Mouse (Mus musculus) 3134 (cell line): ENCODE data around the gene Fzr1.
A peak's percentile ranks its signal among the peaks of the same experiment; 100 is the strongest.

Experiments
- DNase-seq: peaks from one replicate; pipeline ENCODE4 v3.0.0-alpha.2; 2011; ENCODE audit warnings: low spot score; ENCODE audit not compliant: insufficient read length; ENCODE audit errors: extremely low read depth

The Fzr1 gene

DNA sequence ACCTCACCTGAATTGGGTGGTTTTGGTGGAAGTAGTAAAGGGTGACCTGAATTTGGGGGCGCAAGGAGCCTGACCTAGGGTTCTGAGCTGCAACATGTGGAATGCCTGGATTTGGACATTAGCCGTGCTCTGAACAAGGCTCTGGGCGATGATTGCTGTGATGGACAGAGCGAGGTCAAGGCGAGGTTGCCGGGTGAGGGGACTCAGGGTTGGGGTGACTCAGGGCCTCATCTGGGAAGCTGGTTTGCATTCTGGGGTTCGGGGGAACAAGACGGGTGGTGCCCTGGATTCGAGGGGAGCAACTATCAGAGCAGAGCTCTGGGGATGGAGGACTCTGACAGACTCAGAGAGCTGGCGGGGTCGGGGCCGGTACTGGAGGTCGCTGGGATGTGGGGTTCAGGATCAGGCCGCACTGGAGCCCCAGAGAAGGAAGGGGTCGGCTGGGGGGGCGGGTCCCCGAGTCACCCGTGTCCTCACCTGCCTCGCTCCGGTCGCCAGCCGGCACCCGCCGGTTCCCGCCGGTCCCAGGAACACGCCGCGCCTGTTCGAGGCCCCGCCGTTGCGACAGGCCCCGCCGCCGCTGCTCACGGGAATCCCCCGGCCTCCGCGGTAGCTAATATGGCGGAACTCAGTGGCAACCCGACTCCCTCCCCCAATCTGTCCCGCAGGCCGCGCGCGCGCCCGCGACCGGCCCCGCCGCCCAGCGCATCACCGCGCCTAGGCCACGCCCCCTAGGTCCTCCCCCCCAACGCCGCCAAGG lies at the start of gene Fzr1:
Fzr1 (minus strand) TSS at position 724 of the 760 bp plus-strand sequence.
- DNase-seq, result no peak

DNA sequence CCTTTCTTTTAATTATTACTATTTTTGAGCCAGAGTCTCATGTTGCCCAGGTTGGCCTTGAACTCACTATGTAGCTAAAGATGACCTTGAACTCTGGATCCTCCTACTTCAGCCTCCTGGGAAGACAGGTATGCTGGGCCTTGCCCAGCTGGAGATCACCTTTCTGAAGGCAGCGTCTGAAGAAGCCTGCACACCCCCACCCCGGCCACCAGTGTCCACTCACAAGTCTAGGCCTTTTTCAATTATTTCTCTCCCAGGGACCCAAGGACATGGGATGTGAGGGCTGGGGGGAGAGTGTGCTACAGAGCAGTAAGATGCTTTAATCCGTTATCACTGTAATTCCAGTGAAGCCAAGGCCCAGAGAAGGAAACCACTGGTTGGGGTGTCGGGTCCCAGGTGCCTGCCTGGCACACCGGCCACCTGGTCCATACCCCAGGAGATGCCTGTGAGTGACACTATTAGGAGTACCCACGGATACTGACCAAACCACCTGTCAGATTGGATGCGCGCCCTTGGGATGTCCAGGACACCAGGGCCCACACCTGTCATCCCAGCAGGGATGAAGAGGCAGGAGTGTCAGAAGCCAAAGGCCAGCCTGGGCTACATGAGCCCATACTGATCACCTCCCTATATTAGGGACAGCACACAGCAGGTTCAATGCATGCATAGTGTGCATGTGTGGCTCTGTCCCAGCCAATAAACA lies 49.6 kb upstream of the Fzr1 start:
- DNase-seq, result no peak

DNA sequence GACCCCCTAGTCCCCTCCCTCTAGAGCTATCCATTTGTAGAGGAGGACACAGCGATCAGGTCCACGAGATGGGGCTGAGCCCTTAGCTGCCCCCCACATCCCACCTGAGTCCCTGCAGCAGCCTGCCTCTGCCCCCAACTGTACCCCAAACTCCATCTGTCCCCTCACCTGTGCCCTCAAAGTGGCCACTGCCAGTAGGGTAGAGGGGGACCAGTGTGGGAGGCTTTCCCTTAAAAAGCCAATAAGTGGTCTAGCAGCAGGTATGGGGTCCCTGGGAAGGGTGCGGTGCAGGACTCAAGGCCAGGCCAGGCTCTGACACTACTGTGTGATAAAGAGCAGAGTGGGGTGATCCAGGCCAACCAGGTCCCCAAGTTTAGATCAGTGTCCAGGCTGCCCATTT lies 49.0 kb upstream of the Fzr1 start:
- no peak for DNase-seq

DNA sequence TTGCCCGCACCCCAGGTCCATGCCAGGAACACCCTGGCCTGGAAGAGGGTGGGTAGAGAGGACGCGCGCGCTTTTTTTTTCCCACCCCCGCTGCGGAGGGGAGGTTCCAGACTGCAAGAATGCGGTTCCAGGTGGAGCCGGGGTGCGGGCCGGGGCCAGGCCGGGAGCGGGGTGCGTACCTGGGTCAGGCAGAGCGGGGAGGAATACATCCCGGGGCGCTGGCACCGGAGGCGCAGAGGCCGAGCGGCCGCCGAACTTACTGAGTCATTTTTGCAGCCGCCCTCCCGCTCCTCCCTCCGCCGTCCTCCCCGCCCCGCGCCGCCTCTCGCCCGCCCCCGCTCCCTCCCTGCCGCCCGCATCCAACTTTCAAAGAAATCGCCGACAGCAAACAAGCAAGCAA lies 48.6 kb upstream of the Fzr1 start:
- DNase-seq, result peak; percentile 80

DNA sequence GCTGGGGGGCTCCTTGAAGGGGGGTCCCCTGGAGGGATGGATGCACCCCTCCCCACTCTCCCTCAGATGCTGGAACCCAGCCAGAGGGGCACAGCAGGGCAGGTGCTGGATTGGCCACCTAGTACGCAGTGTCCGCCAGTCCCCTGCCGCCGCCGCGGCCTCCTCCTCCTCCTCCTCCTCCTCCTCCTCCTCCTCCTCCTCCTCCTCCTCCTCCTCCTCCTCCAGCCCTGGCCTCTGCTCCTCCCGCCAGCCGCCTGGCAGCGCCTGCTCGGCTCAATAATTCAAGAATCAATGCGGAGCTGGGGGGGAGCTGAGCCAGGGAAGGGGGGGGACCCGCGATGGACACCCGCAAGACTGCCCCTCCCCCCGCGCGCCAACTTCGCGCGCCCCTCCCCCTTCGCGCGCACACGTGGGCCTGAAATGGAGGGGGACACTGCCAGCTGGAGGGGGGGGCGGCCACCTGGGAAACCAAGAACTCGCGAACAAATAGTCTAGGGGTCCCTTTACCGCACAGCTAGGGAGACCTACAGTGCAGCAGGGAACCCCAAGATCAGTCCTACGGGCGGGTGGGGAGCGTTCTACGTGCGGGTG lies 47.9 kb upstream of the Fzr1 start:
- peak; percentile 69 for DNase-seq

DNA sequence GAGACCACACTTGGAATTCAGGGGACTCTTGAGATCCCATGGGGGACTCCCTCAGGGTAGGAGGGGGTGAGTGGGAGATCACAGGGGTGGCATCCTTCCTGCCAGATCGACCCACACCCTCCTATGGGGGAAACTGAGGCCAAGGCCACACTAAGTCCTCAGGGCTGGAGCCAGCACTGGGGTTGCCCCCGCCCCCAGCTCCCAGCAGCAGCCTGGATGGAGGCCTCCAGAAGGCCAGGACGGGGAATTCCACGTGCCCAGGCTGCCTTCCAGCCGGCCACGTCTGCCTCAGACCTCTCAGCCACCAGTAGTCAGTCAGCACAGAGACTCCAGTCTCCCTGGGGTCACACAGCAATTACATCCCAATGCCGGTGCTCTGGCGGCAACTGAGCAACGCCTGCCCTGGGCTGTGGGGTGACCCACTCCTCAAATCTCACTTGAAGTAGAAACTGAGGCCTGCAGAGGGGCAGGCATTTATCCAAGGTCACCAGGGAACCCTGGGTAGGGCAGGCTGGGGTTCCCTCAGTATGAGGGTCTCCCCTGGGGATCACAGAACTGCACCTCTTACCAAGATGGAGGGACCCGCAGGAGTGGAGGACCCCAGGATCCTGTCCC lies 47.0 kb upstream of the Fzr1 start:
- DNase-seq, result peak; percentile 80

DNA sequence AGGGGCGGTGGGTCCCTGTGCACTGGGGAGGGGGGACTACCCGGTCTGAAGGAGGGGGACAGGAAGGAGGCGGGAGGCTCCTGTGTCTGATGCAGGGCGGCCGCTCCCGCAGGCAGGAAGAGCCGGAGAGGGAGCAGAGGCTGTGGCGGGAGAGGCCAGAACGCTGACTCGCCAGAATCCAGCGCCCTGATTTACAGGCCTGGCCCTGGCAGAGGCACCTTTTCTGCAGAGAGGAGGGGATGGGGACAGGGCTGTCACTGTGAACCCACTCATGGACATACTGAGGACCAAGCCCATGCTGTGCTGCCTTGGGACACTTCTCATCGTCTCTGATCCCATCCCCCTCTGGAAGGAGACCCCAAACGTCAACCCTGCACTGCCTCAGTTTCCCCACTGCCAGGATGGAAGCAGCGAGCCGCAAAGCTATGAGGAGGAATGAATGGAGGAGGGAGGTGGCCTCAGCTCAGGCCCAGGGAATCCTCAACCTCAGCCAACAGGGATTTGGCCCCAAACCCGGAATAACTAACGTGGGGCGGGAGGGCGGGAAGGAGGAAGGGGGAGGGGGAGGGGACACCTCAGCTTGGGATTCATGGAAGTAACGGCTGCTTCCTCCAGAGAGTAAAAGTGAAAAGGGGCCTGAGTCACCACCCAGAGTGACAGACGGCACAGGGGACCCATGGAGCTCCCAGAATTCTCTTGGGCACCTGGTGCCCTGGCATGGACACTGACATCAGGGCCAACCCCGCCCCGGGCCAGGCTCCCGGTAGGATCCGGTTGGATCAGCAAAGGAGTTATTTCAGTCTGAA lies 46.1 kb upstream of the Fzr1 start:
- DNase-seq, result peak; percentile 88

DNA sequence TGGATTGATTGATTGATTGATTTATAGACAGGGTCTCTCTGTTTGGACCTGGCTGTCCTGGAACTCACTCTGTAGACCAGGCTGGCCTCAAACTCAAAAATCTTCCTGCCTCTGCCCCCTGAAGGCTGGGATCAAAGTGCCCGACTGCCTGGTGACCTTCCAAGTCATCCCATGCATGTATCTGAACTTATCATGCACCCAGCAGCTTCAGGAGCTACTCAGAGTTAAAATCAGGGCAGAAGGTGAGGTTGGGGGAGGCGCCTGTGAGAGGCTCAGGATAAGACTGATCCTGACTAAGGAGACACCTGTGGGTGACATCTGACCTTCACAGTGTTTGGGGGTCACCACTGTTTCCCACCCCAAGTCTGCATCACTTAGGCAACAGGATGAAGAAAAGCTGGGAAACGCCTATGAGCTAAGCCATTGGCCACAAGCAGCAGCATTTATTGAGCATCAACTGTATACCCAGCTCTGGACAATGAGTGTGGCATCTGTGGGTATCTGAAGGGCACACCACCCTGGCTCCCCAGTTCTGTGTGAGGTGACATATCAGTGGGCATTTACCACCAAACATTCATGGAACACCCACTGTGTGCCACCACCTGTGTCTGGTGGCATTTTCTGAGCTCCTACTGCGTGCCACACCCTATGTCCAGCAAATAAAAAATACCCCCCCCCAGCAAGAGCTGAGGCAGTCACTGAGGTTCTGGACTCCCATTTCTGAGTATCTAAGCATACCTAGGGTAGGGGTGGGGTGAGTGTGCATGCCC lies 45.3 kb upstream of the Fzr1 start:
- DNase-seq, result no peak

DNA sequence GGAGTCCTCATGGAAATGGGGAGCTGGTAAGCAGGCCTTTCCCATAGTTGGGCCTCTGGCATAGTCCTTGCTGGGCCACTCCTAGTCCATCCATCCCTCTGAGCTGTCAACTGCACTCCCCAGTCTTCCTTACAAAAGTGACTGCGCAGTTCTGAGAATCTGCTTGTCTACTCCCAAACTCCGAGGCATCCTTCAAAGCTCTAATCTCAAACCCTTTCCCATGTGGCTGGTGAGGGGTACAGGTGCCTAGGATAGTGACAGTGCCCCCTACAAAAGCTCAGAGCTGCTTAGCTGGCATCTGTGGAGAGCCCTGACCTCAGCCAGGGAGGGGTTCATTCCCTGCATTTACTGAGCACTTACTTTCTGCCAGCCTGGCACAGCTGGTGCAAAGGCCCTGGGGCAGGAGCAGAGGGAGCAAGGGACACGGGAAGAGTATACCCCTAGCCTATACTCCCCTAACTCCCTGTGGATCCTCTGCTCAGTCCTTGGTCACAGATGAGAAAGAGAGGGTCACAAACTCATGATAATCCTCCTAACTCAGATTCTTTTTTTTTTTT lies 44.4 kb upstream of the Fzr1 start:
- DNase-seq, result no peak

DNA sequence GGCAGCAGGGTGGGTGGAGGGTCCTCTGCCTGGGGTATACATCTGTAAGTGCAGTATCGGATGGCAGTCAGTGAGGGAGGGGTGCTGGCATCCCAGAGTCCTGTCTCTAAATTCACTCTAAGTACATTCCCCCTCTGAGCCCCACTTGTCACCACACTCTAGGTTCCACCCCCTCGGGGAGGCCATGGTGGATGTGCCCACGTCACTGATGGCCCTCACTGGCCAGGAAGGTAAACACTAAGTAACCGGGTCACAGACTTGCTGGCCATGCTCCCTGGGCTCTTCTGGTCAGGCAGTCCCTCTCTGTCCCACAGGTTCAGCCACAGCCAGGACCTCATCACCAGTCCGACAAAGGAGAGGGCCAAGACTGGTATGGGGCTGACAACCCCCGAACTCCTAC lies 43.9 kb upstream of the Fzr1 start:
- no peak for DNase-seq

DNA sequence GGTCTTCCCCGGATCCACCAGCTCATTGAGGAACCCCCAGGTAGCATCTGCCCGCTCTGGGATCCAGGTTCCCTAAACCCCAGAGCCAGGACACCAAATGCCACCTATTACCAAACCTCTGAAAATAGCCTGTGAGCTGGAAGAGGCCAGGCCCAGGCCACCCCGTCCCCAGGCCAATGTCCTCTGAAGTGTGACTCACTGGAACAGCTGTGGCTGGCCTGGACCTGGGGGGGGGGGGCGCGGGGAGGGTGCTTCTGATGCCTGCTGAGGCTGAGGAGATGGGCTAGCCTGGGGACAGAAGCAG lies 43.4 kb upstream of the Fzr1 start:
- peak; percentile 62 for DNase-seq

DNA sequence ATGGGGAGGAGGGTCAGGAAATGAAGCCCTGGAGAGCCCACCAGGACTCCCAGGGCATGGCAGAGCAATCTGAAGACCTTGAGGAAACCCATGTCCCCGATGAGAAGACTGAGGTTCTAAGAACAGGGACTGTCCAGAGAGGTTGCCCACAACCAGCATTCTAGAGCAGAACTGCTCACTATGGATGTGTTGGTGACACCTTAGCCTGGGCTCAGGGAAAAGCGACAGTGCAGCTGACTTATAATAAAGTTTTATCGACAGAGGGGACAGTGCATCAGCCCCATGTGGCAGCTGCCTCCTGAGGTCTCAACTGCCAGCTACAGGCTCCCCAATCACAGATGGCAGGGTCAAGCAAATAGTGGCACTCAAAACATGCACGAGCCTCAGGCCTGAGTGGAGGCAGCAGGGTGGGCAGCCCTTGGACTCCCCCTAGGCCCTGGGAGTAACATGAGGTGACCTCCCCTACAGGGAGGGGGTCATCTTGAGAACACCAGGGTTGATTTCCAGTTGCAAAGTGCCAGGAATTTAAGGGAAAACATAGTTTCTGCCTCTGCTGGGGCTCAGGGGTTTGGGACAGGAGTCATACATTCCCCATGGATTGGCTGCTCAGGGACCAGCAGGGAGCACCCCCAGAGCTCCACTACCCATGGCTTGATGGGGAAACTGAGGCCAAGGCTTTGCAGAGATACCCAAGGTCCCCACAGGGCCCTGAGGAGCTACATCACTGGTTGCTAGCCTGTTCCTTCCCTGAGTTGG lies 42.9 kb upstream of the Fzr1 start:
- peak; percentile 11 for DNase-seq

DNA sequence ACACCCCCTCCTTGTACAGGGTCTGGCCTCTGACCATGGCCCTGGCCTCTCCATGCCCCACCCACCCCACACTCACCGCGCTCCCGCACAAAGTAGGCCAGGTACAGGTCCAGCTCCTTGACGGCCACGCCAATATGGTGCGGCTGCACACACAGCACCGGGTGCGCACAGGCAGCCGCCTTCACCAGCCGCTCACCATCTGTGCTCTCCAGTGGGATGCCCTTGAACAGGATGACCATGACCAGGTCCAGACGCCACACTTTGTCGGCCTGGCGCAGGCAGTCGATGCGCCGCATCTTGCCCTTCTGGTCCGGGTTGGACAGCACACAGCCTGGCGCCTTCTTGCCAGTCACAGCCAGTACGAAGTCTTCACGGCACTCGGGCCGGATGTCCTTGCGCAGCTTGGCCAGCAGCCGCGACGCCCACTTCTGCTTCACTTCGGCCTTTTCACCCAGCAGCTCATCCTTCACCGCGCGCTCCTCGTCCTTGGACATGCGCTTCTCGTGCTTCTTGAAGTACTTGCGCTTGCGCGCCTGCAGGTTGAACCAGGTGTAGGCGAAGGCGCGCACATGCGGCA lies 42.0 kb upstream of the Fzr1 start:
- peak; percentile 34 for DNase-seq

DNA sequence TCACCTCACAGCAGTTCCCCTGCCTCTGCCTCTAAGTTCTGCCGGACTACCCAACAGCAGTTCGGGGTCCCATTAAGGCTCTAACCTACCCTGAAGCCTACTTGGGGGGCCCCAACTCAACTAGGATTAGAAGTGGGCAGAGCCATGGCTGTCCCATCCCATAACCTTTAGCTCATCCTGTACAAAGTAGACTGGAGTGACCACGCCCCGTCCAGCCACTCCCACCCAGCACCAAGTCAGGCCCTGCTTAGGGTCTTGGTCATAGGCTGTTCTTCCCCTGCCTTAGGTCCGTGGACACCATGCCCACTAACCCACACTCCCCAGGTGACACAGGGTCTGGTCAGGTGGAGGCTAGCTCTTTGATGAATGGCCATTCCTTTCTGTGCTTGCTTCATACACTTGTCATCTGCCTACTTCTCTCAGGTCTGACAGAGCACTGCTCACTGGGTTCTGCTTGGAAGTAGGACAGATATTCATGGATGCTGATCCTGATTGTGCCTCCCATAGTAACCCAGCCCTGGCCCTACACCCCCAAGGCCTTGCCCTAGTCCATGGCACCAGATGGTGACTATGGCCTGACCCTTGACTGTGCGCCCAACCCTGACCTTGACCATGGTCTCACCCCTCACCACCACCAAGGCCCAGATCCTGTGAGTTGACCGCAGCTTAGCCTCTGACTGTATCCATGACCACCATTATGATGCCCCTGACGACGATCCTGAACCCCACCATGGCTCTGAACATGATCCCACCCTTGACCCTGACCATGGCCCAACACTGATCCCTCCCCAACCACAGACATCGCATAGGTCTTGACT lies 41.0 kb upstream of the Fzr1 start:
- DNase-seq, result peak; percentile 16

DNA sequence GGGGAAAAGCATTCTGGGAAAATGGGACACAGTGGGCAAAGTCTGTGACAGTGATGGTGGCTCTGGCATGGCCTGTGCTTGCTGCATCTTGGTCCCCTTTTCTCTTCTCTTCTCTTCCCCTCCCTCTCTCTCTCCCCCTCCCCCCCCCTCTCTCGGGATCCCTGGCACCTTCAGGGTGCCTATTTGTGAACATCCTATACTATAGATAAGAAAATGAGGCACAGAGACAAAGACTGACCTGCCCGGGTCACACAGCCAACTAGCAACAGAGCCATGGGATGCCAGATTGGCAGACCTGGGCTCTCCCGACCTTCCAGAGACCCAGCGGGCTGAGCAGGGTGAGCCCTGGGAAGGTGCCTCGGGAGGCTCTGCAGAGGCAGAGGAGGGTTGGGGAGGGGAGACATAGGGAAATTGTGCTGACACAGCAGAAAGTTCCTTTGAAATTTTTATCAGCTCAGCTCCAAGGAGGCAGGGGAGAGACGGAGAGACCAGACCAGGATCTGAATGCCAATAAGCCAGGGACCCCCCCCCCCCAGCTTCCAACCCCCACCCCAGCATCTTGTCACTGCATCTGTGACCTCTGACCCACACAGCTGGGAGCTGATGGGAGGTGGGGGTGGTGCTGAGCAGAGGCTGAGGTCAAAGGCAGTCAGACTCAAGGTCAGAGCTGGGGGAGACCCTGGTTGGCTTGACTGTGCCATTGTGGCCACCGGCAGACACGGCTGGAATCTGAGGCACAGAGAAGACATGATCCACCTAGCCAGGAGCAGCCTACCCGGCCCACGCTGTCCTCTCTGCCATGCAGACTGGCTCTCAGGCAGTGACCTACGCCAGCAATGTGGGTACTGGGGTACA lies 40.1 kb upstream of the Fzr1 start:
- peak; percentile 10 for DNase-seq

DNA sequence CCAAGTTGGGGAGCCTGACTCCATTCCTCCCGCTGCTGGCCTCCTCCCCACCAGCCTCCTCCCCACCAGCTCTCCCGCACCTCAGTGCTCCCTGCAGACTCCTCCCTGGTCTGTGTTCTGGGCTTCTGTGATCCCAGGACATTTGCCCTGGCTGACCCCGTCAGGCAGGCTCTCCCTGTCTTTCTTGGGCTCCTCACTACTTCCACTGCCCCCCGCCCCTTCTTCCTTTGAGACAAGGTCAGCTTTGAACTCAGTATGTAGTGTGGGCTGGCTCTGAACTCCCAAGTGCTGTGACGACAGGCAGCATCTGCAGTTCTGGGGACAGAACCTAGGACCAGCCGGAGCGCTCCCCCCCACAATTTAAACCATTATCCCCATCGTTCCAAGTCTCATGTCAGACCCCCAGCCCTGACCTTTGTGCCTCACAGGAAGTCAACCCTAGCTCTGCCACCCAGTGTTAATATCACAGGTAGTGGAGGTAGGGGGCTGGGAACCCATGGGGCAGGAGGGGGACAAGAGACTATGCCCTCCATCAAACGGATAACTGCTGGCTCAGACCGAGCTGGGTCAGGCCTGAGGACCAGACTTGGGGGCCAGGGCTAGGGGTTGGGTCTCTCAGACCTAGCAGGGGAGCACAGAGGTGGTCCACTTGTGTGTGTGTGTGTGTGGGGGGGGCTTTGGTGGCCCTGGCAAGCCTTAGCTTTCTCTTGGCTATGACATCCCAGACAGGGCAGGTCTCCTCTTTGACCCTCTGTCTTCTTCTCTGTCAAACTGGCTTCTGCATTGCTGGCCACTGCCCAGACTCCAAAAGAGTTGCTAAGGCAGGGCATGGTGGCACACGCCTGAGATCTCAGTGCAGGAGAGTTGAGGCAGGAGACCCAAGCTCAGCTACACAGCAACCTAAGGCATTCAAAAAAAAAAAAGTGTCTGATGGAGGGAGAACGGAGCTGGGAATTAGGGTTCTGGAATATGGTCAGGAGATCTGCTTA lies 39.2 kb upstream of the Fzr1 start:
- DNase-seq, result no peak
